Mouse (Mus musculus): ENCODE results near the gene Pla2g10. TPM values are rescaled to one million over a fixed set of nuclear protein-coding genes. Genes with fewer than 3 reads are reported as not detected.
"Not testable (repeated sequence)": the region's sequence is repeated elsewhere in the genome, so short reads cannot be mapped to it uniquely, and the experiment has no call there.

Pla2g10 gene
- polyA plus RNA-seq, 1 experiment from 2014 or later = 0.17 TPM

DNA sequence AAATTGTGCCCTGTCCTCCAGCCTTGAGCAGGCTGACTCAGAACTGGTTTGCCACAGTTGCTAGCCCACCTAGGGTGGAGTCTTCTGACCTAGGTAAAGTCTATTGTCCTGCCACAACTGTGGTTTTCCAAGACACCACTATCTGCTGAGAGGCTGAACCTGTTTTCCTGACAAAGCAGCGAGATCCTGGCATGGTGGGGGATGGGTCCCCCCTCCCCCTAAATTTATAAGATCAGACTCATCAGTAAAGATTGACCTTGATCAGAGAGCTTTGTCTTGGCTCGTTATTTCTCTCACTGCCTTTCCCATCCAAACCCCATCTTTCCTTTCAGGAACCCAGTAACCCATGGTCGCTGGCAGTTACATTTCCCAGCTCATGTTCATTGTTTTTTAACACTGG, 19.2 kb upstream of the Pla2g10 start:
- H3K4me1 ChIP-seq = peaks cover 2% of the 10 kb centered on the region

GRCm38 (mm10) chr16:13749306-13749705, 18.5 kb upstream of the Pla2g10 start:
- no peak for ATAC-seq (ENCODE audit: low FRiP score)
- Histone ChIP-seq H3K36me3 (replicated peaks) (no peaks in the 10 kb centered on the region), H3K4me1 (no peaks in the 10 kb centered on the region), H3K9ac (no peak overlapping the region), H3K27me3 (no peaks in the 10 kb centered on the region), H3K4me3 (replicated peaks) (no peak overlapping the region), H3K9me3 (no peaks in the 10 kb centered on the region), H3K27ac (no peak overlapping the region), H3K4me2 (no peak overlapping the region)
- WGBS = 40% methylated on average over 5 of the region's 5 CpGs

More for the DNA sequence above, 19.2 kb upstream of the Pla2g10 start:
- Histone ChIP-seq H3K4me3 (replicated peaks) (no peak overlapping the region), H3K9ac (no peak overlapping the region), H3K27ac (no peak overlapping the region), H3K36me3 (replicated peaks) (no peaks in the 10 kb centered on the region), H3K27me3 (no peaks in the 10 kb centered on the region), H3K4me2 (no peak overlapping the region), H3K9me3 (no peaks in the 10 kb centered on the region)
- 38% methylated on average over 3 of the region's 3 CpGs for whole genome bisulfite sequencing
- ATAC-seq (ENCODE audit: low FRiP score) = no peak

DNA sequence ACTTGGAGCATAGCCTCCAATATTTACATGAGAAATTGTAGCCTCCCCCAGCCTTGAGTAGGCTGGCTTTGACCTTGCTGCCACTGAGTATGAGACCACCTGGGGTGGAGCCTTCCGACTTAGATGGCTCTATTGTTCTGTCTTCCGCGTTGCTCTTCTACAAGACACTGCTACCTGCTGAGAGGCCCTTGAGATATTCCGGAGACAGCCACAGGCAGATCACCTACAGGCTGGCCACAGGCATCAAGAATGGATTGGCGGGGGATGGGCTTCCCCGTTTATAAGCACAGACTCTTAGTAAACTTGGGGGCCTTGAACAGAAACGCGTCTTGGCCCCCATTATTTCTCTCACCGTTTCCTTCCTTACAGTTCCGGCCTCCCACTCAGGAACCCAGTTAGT, 18.0 kb upstream of the Pla2g10 start:
- WGBS = 16% methylated on average over 10 of the region's 10 CpGs
- not testable (repeated sequence) for H3K4me2 ChIP-seq; H3K27me3 ChIP-seq; H3K9ac ChIP-seq; H3K9me3 ChIP-seq; H3K36me3 ChIP-seq (replicated peaks); H3K4me3 ChIP-seq (replicated peaks); H3K4me1 ChIP-seq; H3K27ac ChIP-seq; ATAC-seq (ENCODE audit: low FRiP score)

- no peak overlapping the region for H3K4me3 ChIP-seq (replicated peaks)
- H3K27ac ChIP-seq = no peak overlapping the region
- no peak for ATAC-seq (ENCODE audit: low FRiP score)
- no peak overlapping the region for H3K4me2 ChIP-seq
- H3K9ac ChIP-seq = no peak overlapping the region
- no peaks in the 10 kb centered on the region for H3K4me1 ChIP-seq
- H3K27me3 ChIP-seq = no peaks in the 10 kb centered on the region
- 73% methylated on average over 3 of the region's 3 CpGs for WGBS
- no peaks in the 10 kb centered on the region for H3K36me3 ChIP-seq (replicated peaks)
- no peaks in the 10 kb centered on the region for H3K9me3 ChIP-seq
These were observed 17.3 kb upstream of the Pla2g10 start for GRCm38 (mm10) chr16:13748124-13748523.

DNA sequence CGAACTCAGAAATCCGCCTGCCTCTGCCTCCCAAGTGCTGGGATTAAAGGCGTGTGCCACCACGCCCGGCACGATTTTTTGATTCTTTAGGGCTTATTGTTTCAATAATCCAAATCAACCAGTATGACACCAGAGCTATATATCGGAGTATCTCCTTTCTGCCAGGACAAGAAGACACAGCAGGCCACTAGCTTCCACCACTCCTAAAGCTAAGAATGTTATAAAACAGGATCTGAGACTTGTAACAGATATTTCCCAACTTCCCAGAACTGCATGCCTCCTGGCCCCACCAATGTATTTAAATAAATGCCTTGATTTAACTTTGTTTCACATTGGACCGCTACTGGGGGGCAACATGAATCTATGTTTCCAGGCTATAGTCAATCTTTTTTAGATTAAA, 16.9 kb upstream of the Pla2g10 start:
- no peaks in the 10 kb centered on the region for H3K36me3 ChIP-seq (replicated peaks)
- no peaks in the 10 kb centered on the region for H3K9me3 ChIP-seq
- H3K4me3 ChIP-seq (replicated peaks) = no peak overlapping the region
- no peak overlapping the region for H3K27ac ChIP-seq
- H3K4me1 ChIP-seq = no peaks in the 10 kb centered on the region
- H3K9ac ChIP-seq = no peak overlapping the region
- H3K27me3 ChIP-seq = no peaks in the 10 kb centered on the region
- WGBS = 89% methylated on average over 8 of the region's 8 CpGs
- H3K4me2 ChIP-seq = no peak overlapping the region
- ATAC-seq (ENCODE audit: low FRiP score) = no peak

GRCm38 (mm10) chr16:13740844-13741243, 10.1 kb upstream of the Pla2g10 start:
- no peak for ATAC-seq (ENCODE audit: low FRiP score)
- H3K27me3 ChIP-seq = no peaks in the 10 kb centered on the region

GRCm38 (mm10) chr16:13739044-13739443, 8.3 kb upstream of the Pla2g10 start:
- H3K4me3 ChIP-seq (replicated peaks); ATAC-seq (ENCODE audit: low FRiP score); H3K4me1 ChIP-seq; H3K9ac ChIP-seq; H3K9me3 ChIP-seq; H3K27me3 ChIP-seq; H3K27ac ChIP-seq; H3K4me2 ChIP-seq; H3K36me3 ChIP-seq (replicated peaks): not testable (repeated sequence)
- WGBS = 59% methylated on average over 4 of the region's 4 CpGs

More at GRCm38 (mm10) chr16:13740844-13741243, 10.1 kb upstream of the Pla2g10 start:
- no peak overlapping the region for H3K27ac ChIP-seq
- H3K4me1 ChIP-seq = no peaks in the 10 kb centered on the region
- H3K9me3 ChIP-seq = no peaks in the 10 kb centered on the region
- no peak overlapping the region for H3K4me2 ChIP-seq
- no peak overlapping the region for H3K9ac ChIP-seq
- H3K36me3 ChIP-seq (replicated peaks) = no peaks in the 10 kb centered on the region
- WGBS = 65% methylated on average over 2 of the region's 2 CpGs
- no peak overlapping the region for H3K4me3 ChIP-seq (replicated peaks)

DNA sequence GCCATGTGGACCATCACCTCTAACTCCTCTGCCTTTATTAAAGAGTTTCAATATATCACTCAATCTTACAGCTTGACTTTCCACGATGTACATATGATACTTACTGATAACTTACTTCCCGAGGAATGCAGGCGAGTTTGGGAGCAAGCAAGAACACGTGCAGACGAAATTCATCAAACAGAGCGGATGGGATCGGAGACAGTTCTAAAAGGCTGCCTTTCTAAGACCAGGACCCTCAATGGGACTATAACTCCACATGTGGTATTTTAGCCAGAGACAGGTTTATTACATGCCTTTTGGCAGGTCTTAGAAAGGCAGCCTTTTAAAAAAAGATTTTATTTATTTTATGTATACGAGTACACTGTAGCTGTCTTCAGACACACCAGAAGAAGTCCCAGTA, 5.2 kb upstream of the Pla2g10 start:
- Histone ChIP-seq H3K4me3 (replicated peaks) (no peak overlapping the region), H3K9ac (no peak overlapping the region), H3K27me3 (no peaks in the 10 kb centered on the region), H3K4me1 (no peaks in the 10 kb centered on the region), H3K27ac (no peak overlapping the region), H3K36me3 (replicated peaks) (no peaks in the 10 kb centered on the region), H3K9me3 (no peaks in the 10 kb centered on the region), H3K4me2 (no peak overlapping the region)
- WGBS = 90% methylated on average over 8 of the region's 8 CpGs
- ATAC-seq (ENCODE audit: low FRiP score) = no peak

DNA sequence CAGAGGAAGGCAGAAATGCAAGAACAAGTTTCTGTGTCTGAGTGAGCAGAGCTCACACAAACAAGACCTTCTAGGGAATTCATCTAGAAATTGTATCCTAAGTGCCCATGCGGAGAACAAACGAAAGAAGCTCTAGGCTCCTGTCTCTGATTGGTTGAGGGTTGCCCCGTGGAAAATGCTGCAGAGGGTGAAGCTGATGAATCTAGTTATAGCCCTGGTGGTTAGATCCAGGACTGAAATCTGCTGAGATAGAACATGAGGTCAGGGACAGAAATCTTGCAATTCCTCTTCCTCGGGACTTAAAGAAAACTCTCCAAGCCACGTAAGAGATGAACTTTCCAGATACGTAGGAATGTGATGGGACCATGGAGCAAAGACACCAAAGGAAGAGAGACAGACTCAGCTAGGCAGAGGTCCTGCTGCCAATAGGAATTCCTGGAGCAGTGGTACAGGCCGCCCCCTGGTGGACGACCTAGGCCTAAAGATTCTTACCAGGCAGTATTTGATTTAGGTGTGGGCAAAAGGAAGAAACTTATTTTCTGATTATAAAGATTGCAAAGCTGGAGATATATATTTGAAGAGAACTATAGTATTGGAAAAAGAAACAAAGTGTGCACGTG, 2.8 kb upstream of the Pla2g10 start:
- Histone ChIP-seq H3K4me1 (no peaks in the 10 kb centered on the region), H3K9me3 (no peaks in the 10 kb centered on the region), H3K4me2 (no peak overlapping the region), H3K27ac (no peak overlapping the region), H3K36me3 (replicated peaks) (no peaks in the 10 kb centered on the region), H3K27me3 (peaks cover 7% of the 10 kb centered on the region; the same call in 1 of the 2 replicates), H3K9ac (no peak overlapping the region), H3K4me3 (replicated peaks) (no peak overlapping the region)
- no peak; the same call in 1 of the 2 replicates for ATAC-seq (ENCODE audit: low FRiP score)
- WGBS = 23% methylated on average over 9 of the region's 9 CpGs

DNA sequence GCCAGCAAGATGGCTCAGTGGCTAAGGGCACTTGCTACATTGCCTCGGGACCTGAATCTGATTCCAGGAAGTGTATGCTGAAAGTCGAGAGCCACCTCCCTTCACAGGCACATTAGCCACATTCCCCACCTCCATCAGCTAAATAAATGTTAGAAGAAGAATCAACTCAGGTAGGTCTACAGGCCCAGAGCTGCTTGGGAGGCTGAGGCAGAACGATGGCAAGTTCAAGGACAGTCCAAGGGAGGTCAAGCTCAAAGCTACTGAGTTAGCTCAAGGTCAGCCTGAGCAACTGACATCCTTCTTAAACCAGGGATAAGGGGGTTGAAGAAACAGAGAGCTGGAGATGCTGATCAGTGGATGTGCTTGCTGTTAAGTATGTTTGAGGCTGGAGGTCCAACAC, 2.0 kb upstream of the Pla2g10 start:
- Histone ChIP-seq H3K9ac (no peak overlapping the region), H3K27ac (no peak overlapping the region), H3K27me3 (peaks cover 7% of the 10 kb centered on the region; the same call in 1 of the 2 replicates), H3K36me3 (replicated peaks) (no peaks in the 10 kb centered on the region), H3K4me3 (replicated peaks) (no peak overlapping the region), H3K4me2 (no peak overlapping the region), H3K4me1 (no peaks in the 10 kb centered on the region), H3K9me3 (no peaks in the 10 kb centered on the region)
- ATAC-seq (ENCODE audit: low FRiP score) = no peak
- WGBS = 90% methylated on average over 3 of the region's 3 CpGs

GRCm38 (mm10) chr16:13729428-13729827, 1.4 kb downstream of the Pla2g10 start:
- H3K27me3 ChIP-seq = peaks cover 7% of the 10 kb centered on the region; the same call in 1 of the 2 replicates

DNA sequence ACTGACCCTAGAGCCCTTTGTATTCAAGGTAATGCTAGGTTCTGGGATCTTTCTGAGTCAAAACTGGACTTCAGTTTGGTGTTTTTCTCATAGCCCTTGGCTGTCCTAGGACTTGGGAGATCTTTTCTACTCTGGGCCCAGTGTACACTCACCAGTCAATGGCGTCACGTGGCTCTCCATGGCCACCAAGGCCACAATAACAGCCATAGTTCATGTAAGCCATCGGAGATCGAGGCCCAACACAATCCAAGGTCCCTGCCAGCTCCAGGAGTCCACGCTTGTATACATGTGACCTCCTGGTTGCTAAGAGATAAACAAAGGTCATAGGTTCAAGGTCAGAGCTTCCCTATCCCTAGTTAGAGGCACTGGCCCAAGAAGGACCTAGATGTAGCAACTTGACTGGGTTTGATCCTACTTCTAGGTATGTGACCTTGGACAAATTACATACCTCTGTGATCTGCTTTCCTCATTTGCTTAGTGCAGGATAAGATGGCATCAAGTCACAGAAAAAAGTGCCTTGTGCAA, 2.9 kb downstream of the Pla2g10 start:
- Histone ChIP-seq H3K4me1 (no peaks in the 10 kb centered on the region), H3K9me3 (no peaks in the 10 kb centered on the region), H3K27me3 (peaks cover 7% of the 10 kb centered on the region; the same call in 1 of the 2 replicates), H3K9ac (no peak overlapping the region), H3K27ac (no peak overlapping the region), H3K4me2 (no peak overlapping the region), H3K4me3 (replicated peaks) (no peak overlapping the region), H3K36me3 (replicated peaks) (no peaks in the 10 kb centered on the region)
- 83% methylated on average over 5 of the region's 5 CpGs for WGBS
- ATAC-seq (ENCODE audit: low FRiP score) = no peak

More at GRCm38 (mm10) chr16:13729428-13729827, 1.4 kb downstream of the Pla2g10 start:
- no peak for ATAC-seq (ENCODE audit: low FRiP score)
- H3K9me3 ChIP-seq = no peaks in the 10 kb centered on the region
- H3K4me1 ChIP-seq = no peaks in the 10 kb centered on the region
- H3K4me3 ChIP-seq (replicated peaks) = no peak overlapping the region
- no peak overlapping the region for H3K4me2 ChIP-seq
- H3K27ac ChIP-seq = no peak overlapping the region
- no peak overlapping the region for H3K9ac ChIP-seq
- no peaks in the 10 kb centered on the region for H3K36me3 ChIP-seq (replicated peaks)
- 87% methylated on average over 4 of the region's 4 CpGs for WGBS

GRCm38 (mm10) chr16:13722937-13723336, 7.8 kb downstream of the Pla2g10 start:
- H3K9me3 ChIP-seq = no peaks in the 10 kb centered on the region
- H3K9ac ChIP-seq = no peak overlapping the region
- 32% methylated on average over 10 of the region's 10 CpGs for WGBS
- no peaks in the 10 kb centered on the region for H3K4me1 ChIP-seq
- no peaks in the 10 kb centered on the region for H3K36me3 ChIP-seq (replicated peaks)
- no peak overlapping the region for H3K4me3 ChIP-seq (replicated peaks)
- H3K4me2 ChIP-seq = no peak overlapping the region
- H3K27ac ChIP-seq = no peak overlapping the region
- no peaks in the 10 kb centered on the region for H3K27me3 ChIP-seq
- no peak for ATAC-seq (ENCODE audit: low FRiP score)

Data from forebrain, embryonic 12.5 days (tissue).